Comparison of ENCODE assay signal across 8 mouse cellular contexts in the genomic region with DNA sequence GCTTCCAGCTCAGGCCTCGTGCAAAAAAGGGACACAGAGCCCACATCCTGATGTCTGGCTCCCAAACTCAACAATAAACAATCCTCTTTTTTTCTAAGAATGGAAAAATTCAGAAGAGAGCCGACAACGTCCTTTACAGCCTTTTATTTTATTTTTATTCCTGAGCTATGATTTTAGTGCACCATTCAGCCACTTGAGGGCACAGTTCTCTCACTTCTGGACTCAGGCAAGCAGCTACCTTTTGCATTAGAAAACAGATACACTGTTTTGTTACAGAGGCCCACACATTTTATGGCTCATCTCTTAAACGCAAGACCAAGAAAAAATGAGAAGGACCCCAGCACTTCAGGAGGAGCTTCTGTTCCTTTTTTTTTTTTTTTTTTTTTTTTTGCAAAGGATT.
A peak's percentile ranks its signal among the peaks of the same experiment; 100 is the strongest.
DNase-seq lines count a peak whose midpoint lies in the region; ATAC-seq lines count a peak whose summit lies in the region.

No protein-coding gene starts in this region.

- H3K4me1 ChIP-seq in heart, embryonic 13.5 days: peaks cover 13% of the 10 kb centered on the region
- H3K4me1 ChIP-seq in midbrain, embryonic 14.5 days (ENCODE audit: control insufficient read depth, insufficient read depth, low read length): no peaks in the 10 kb centered on the region
- H3K4me1 ChIP-seq in midbrain, embryonic 10.5 days: peaks cover 6% of the 10 kb centered on the region
- no peaks in the 10 kb centered on the region for H3K4me1 ChIP-seq in embryonic facial prominence, embryonic 14.5 days (ENCODE audit: control insufficient read depth, insufficient read depth, low read length)

- no peak for ATAC-seq in heart, embryonic 13.5 days (ENCODE audit: extremely low read depth, insufficient number of reproducible peaks, low FRiP score, low TSS enrichment)
- no peak for ATAC-seq in midbrain, embryonic 14.5 days (ENCODE audit: low FRiP score, low TSS enrichment)
- no peak for ATAC-seq in embryonic facial prominence, embryonic 14.5 days (ENCODE audit: low read depth)

- H3K27ac ChIP-seq in heart, embryonic 13.5 days (replicated peaks): no peak overlapping the region
- H3K27ac ChIP-seq in midbrain, embryonic 14.5 days (replicated peaks; ENCODE audit: low read depth, low read length): no peak overlapping the region
- no peak overlapping the region for H3K27ac ChIP-seq in midbrain, embryonic 10.5 days (replicated peaks)
- no peak overlapping the region for H3K27ac ChIP-seq in embryonic facial prominence, embryonic 14.5 days (replicated peaks; ENCODE audit: low read depth, low read length)

- H3K9me3 ChIP-seq in heart, embryonic 13.5 days: no peaks in the 10 kb centered on the region
- H3K9me3 ChIP-seq in midbrain, embryonic 14.5 days (ENCODE audit: control insufficient read depth, low read length): no peaks in the 10 kb centered on the region
- H3K9me3 ChIP-seq in midbrain, embryonic 10.5 days (replicated peaks): no peaks in the 10 kb centered on the region
- H3K9me3 ChIP-seq in embryonic facial prominence, embryonic 14.5 days (ENCODE audit: control insufficient read depth, low read length): no peaks in the 10 kb centered on the region

- no peak for DNase-seq in heart, postnatal 25 days (ENCODE audit: low spot score)
- peak; percentile 78 for DNase-seq in midbrain, embryonic 14.5 days
- no peak for DNase-seq in midbrain, embryonic 10.5 days (ENCODE audit: low spot score)
- DNase-seq in embryonic facial prominence, embryonic 14.5 days (ENCODE audit: low spot score): peak; percentile 37
- DNase-seq in retina, postnatal 1 day: peak; percentile 32
- DNase-seq in urinary bladder, postnatal 14 days (ENCODE audit: low spot score): no peak
- no peak for DNase-seq in adrenal gland, postnatal 14 days

- no peaks in the 10 kb centered on the region for H3K36me3 ChIP-seq in heart, embryonic 13.5 days
- H3K36me3 ChIP-seq in midbrain, embryonic 14.5 days (ENCODE audit: control insufficient read depth, insufficient read depth, low read length): no peaks in the 10 kb centered on the region
- H3K36me3 ChIP-seq in midbrain, embryonic 10.5 days: no peaks in the 10 kb centered on the region
- H3K36me3 ChIP-seq in embryonic facial prominence, embryonic 14.5 days (ENCODE audit: control insufficient read depth, insufficient read depth, low read length): no peaks in the 10 kb centered on the region

- H3K27me3 ChIP-seq in heart, embryonic 13.5 days (replicated peaks): no peaks in the 10 kb centered on the region
- H3K27me3 ChIP-seq in midbrain, embryonic 14.5 days (ENCODE audit: control insufficient read depth, insufficient read depth, low read length): no peaks in the 10 kb centered on the region
- no peaks in the 10 kb centered on the region for H3K27me3 ChIP-seq in midbrain, embryonic 10.5 days (ENCODE audit: low read depth, poor library complexity, severe bottlenecking)
- H3K27me3 ChIP-seq in embryonic facial prominence, embryonic 14.5 days (replicated peaks; ENCODE audit: control insufficient read depth, insufficient read depth, low read length): no peaks in the 10 kb centered on the region

- WGBS in heart, embryonic 13.5 days: 36% methylated on average over 4 of the region's 4 CpGs
- WGBS in midbrain, embryonic 14.5 days: 39% methylated on average over 4 of the region's 4 CpGs
- 53% methylated on average over 4 of the region's 4 CpGs for WGBS in midbrain, embryonic 10.5 days
- WGBS in embryonic facial prominence, embryonic 14.5 days: 27% methylated on average over 4 of the region's 4 CpGs

- intact Hi-C loops in heart, postnatal 25 days (cut with DNase I): loop anchor here (10.0 kb wide), 2 partner anchors 153 to 517 kb away; no protein-coding TSS in a partner anchor

- 0 out of 2 replicates have a peak overlapping the region, but pooled peaks have one; percentile 57 for H3K9ac ChIP-seq in heart, embryonic 13.5 days
- H3K9ac ChIP-seq in midbrain, embryonic 14.5 days (replicated peaks; ENCODE audit: low read length): no peak overlapping the region
- no peak overlapping the region for H3K9ac ChIP-seq in embryonic facial prominence, embryonic 14.5 days (ENCODE audit: low read depth, low read length)

- H3K4me2 ChIP-seq in heart, embryonic 13.5 days: peak overlapping the region; percentile 40; the same call in 1 of the 2 replicates
- H3K4me2 ChIP-seq in midbrain, embryonic 14.5 days (ENCODE audit: low read length): no peak overlapping the region
- peak overlapping the region; percentile 31; the same call in 1 of the 2 replicates for H3K4me2 ChIP-seq in embryonic facial prominence, embryonic 14.5 days (ENCODE audit: low read depth, low read length)

- H3K4me3 ChIP-seq in heart, embryonic 13.5 days: no peak overlapping the region
- H3K4me3 ChIP-seq in midbrain, embryonic 14.5 days (replicated peaks; ENCODE audit: low read depth, low read length): no peak overlapping the region
- no peak overlapping the region for H3K4me3 ChIP-seq in midbrain, embryonic 10.5 days
- no peak overlapping the region for H3K4me3 ChIP-seq in embryonic facial prominence, embryonic 14.5 days (ENCODE audit: low read depth, low read length)

Comparison
In these comparisons a context has a peak if more than half of its experiments do, and no peak if none do; other contexts are left out.
1. DNase-seq: peak in midbrain, embryonic 14.5 days (single experiment), embryonic facial prominence, embryonic 14.5 days (single experiment) and retina, postnatal 1 day (single experiment); none in heart, postnatal 25 days (single experiment), midbrain, embryonic 10.5 days (single experiment), urinary bladder, postnatal 14 days (single experiment) and adrenal gland, postnatal 14 days (single experiment).